Mouse (Mus musculus) brain, adult 2 months (tissue): Measurements from ENCODE around the gene Rhobtb3.
"Not testable (repeated sequence)": the region's sequence is repeated elsewhere in the genome, so short reads cannot be mapped to it uniquely, and the experiment has no call there.

Experiments used
- DNase-seq: peaks from one replicate; pipeline ENCODE4 v3.0.0; 2011; ENCODE audit warnings: low read depth, low spot score

Rhobtb3 gene

GRCm38 (mm10) chr13:75929071-75929470 is 14.7 kb downstream of the Rhobtb3 start:
- not testable (repeated sequence) for DNase-seq

- DNase-seq: peak; percentile 14
These were observed 15.8 kb downstream of the Rhobtb3 start for GRCm38 (mm10) chr13:75927951-75928350.

GRCm38 (mm10) chr13:75914151-75914550 is 29.6 kb downstream of the Rhobtb3 start:
- no peak for DNase-seq

GRCm38 (mm10) chr13:75908187-75908586 is 35.5 kb downstream of the Rhobtb3 start:
- DNase-seq: no peak

GRCm38 (mm10) chr13:75907133-75907532 is 36.6 kb downstream of the Rhobtb3 start:
- DNase-seq: no peak

- DNase-seq: peak; percentile 45
These were observed 39.1 kb downstream of the Rhobtb3 start for GRCm38 (mm10) chr13:75904660-75905059.

- not testable (repeated sequence) for DNase-seq
These were observed 42.8 kb downstream of the Rhobtb3 start for GRCm38 (mm10) chr13:75900928-75901327.

- DNase-seq: no peak
These were observed 50.8 kb downstream of the Rhobtb3 start for GRCm38 (mm10) chr13:75892876-75893275.

GRCm38 (mm10) chr13:75892291-75892690 is 51.4 kb downstream of the Rhobtb3 start:
- DNase-seq: peak; percentile 30

- DNase-seq: peak; percentile 57
These were observed 51.9 kb downstream of the Rhobtb3 start for GRCm38 (mm10) chr13:75891868-75892267.

GRCm38 (mm10) chr13:75883792-75884191 is 59.9 kb downstream of the Rhobtb3 start:
- DNase-seq: no peak

- DNase-seq: peak; percentile 56
These were observed 63.2 kb downstream of the Rhobtb3 start for GRCm38 (mm10) chr13:75880501-75880900.

- no peak for DNase-seq
These were observed 64.0 kb downstream of the Rhobtb3 start for GRCm38 (mm10) chr13:75879756-75880155.

- peak; percentile 79 for DNase-seq
These were observed 65.8 kb downstream of the Rhobtb3 start for GRCm38 (mm10) chr13:75877907-75878306.

- peak; percentile 28 for DNase-seq
These were observed 67.1 kb downstream of the Rhobtb3 start for GRCm38 (mm10) chr13:75876592-75876991.

GRCm38 (mm10) chr13:75876188-75876587 is 67.5 kb downstream of the Rhobtb3 start:
- peak; percentile 47 for DNase-seq

GRCm38 (mm10) chr13:75874608-75875376 is 68.9 kb downstream of the Rhobtb3 start:
- DNase-seq: no peak

- peak; percentile 75 for DNase-seq
These were observed 75.8 kb downstream of the Rhobtb3 start for GRCm38 (mm10) chr13:75867876-75868275.

GRCm38 (mm10) chr13:75865486-75866184 is 78.1 kb downstream of the Rhobtb3 start:
- no peak for DNase-seq

GRCm38 (mm10) chr13:75859264-75859844 is 84.4 kb downstream of the Rhobtb3 start:
- DNase-seq: no peak

GRCm38 (mm10) chr13:75853118-75853517 is 90.6 kb downstream of the Rhobtb3 start:
- DNase-seq: no peak

- DNase-seq: no peak
These were observed 91.7 kb downstream of the Rhobtb3 start for GRCm38 (mm10) chr13:75852027-75852426.
